Mouse (Mus musculus) small intestine, adult 2 months (tissue): ENCODE results near the gene Trim43a.

Source experiments
- CTCF ChIP-seq: fragments of 200-500 bp; IDR thresholded peaks from 2 replicates; pipeline ENCODE4 v1.5.1; 2012; ENCODE audit warnings: low read depth, mild to moderate bottlenecking, control low read depth, inconsistent platforms, low read length, moderate library complexity, mixed read lengths; ENCODE audit not compliant: insufficient replicate concordance, insufficient read length; ENCODE audit errors: extremely low read depth
- POLR2A ChIP-seq: fragments of 200-500 bp; IDR thresholded peaks from 2 replicates; pipeline ENCODE4 v1.6.1; 2012; ENCODE audit warnings: low read depth, mild to moderate bottlenecking, control low read depth, inconsistent platforms, low read length, moderate library complexity

DNA sequence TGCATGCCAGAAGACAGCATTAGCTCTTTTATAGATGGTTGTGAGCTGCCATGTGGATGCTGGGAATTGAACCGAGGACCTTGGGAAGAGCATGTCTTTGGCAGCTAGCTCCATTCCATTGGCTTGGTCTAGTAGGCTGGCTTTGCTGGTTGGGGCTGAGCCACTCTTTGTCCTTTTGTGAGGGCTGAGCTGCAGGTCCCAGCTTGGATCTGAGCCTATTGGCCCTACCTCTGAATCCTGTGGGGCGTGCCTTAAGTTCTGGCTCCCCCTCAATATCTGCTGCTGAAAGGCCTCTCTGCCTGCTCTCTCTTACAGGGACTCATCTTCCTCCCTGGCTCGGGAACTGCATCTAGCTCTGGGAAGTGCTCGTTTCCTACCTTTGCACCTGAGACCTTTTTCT lies 22.5 kb upstream of the Trim43a start:
- TF ChIP-seq CTCF (no peak), POLR2A (no peak)
